Mouse (Mus musculus) monocyte, adult 2 months (primary cell): ENCODE measurements around the gene Gosr2.

ENCODE experiments used
- DNase-seq, 2 experiments: peaks; one replicate each; pipeline ENCODE4 v3.0.0; 2022; ENCODE audit warnings: low spot score in 2 of 2, low read depth in 1 of 2

Gosr2 gene

DNA sequence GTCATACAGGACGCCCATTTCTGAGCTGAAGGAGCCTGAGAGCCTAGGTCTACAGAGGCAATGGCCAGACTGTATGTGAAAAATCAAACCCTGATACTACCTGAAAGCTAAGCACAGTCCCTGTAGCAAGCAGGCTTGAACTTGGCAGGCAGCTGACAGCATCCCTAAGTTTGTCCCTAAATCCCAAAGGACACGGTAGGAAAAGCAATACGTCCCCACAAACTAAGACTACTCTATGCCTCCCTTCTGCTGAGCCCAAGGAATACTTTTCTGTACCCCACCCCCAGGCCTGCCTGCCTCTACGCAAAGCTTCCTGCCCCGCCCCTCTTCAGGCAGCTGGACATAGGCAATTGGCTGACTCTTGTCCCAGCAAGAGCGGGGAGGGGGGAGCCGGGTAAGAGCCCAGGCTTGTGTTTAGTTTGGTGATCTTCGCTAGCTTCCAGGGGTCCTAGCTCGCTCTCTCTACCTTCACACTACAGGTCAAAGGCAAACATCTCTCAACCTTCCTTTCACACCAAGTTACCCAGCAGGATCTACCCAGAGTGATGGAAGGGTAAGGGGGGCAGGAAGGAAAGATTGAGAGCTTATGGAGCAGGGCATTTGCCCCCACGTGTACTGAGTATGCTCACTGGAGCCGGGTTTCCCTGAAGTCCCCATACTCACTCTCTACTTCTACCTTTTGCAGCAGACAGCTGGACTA lies 49.6 kb downstream of the Gosr2 start:
- no peak for DNase-seq

DNA sequence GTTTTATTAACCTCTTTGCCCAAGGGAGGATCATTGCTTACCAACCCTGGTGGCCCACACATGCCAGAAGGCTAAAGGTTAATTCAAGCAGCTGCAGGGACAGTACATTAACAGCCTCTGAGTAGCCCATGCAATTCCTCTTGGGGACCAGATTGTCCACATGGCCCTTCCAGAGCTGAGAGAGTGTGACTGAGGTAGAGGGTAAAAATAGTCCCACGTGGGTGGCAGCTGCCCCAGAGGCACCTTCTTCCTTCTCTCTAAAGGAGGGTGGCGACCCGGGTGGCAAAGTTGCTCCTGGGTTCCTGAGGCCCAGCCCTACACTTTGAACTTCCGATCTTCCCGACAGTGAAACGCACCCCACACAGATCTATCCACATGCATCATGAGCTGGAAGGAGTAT lies 51.4 kb downstream of the Gosr2 start:
- no peak for DNase-seq

DNA sequence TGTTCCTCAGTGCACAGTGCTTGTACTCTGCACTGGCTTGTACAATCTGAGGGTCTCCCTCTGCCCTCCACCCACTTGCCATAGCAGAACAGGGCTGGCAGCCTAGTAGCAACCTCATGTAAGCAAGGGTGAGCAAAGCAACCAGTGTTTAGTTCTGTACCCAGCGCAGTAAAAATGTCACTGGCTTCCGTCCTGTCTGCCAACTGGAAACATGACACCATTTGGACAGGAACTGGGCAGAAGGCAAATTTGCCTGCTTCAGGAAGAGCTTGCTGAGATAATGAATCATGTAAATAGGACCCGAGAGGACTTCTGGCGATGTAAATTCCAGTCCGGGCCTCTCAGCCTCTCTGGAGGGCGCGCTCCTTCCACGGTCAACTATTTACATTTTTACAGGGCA lies 52.0 kb downstream of the Gosr2 start:
- no peak for DNase-seq

DNA sequence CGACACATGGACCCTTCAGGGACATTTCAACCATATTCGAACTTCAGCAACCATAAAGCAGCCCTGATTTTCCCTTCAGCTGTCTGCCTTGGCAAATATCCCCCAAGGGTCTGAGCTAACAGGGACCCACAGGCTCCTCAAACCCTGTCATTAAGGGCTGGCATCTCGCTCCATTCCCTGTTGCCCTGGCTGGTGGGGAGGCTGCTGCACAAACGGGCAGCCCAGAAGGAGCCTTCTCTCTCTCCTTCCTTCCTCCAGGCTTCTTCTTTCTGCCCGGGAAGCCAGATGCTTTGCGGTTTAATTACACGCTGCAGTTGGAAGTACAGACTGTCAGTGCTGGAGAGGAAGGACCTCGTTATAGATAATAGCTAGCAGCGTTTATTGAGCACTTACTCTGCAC lies 54.5 kb downstream of the Gosr2 start:
- no peak for DNase-seq

GRCm38 (mm10) chr11:103639407-103639946 lies 58.2 kb downstream of the Gosr2 start:
- peak in 1 of 2 experiments; percentile 12 for DNase-seq

DNA sequence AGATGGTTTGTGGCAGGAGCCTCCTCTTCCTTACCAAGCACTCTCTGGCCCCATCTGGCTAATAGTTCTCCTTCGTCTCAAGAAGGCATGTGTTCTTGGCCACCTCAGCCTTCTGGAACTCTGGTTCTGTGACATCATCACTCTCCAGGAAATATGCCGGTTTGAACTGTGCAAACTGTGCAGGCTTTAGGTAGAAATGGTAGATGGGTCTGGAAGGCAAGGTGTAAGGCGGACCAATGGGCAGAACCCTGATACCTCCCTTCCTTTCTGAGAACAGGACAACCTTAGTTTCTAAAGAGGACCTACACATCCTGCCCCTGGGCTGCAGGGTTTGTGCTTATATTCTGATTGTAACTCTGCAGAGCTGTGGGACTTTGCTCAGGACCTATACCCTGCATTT lies 58.9 kb downstream of the Gosr2 start, which contains the start of gene Lyzl6:
TSS of gene Lyzl6 (minus strand) at position 101 of the 400 bp plus-strand sequence.
- DNase-seq, result no peak

DNA sequence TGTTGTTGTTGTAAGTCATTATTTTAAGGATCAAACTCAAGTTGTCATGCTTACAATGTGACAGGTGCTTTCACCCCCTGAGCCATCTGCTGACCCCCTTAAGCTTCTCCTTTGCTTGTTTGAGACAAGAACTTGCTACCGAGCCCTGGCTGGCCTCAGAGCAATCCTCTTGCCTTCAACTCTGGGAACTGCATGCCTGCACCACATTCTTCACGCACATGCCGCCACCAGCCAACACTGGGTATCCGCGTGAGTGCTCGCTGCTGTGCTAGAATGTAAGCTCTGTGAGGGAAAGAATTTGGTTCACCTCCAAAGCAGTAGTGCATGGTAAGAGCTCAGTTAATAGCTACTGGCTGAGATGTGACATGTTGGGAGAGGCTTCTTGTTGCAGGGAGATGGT lies 61.4 kb downstream of the Gosr2 start:
- no peak for DNase-seq

DNA sequence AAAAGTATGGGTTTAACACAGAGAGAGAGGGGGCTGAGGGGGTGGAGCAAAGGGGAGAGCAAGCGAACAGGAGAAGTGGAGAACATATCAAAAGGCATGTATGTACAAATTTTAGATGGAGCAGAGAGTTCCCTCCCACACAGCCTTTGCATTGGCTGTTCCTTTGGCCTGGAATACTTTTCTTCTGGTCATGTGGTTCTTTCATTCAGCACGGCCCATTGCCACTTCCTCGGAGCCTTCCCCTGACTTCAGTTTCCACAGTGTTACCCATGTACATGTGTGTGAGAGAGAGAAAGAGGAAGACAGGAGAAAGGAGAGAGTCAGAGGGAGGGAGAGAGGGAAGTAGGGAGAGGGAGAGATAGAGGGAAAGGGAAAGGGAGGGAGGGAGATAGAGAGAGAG lies 62.2 kb downstream of the Gosr2 start:
- no peak for DNase-seq

DNA sequence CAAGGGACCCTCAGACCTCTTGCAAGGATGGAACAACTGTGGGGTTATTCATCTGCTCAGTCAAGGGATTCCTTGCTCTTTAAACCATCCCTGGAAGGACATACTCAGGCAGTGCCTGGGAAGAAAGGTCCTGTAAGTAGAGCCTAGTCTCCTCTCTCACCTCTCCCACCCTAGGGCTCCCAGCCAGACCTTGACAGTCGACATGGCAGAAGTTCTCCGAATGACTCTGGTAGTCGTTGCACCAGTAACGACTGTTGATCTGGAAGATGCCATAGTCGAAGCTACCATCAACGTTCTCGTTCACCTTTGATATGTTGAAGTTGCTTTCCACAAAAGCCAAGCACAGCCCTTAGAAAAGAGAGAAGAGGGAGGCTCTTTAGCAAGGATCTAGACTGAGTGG lies 62.9 kb downstream of the Gosr2 start:
- no peak for DNase-seq

- DNase-seq, result no peak
Measured at GRCm38 (mm10) chr11:103627453-103627852, 70.2 kb downstream of the Gosr2 start.
